Mouse (Mus musculus) myocyte (in vitro differentiated cells): ENCODE results near the gene Dgkz. TPM values are rescaled to one million over a fixed set of nuclear protein-coding genes. Genes with fewer than 3 reads are reported as not detected.

ENCODE experiments used
- H3K27me3 ChIP-seq: one replicate; pipeline ENCODE4 v1.6.1; 2011; ENCODE audit not compliant: control insufficient read depth, insufficient read depth, insufficient read length
- H3K36me3 ChIP-seq: one replicate; pipeline ENCODE4 v1.6.1; 2011; ENCODE audit not compliant: control insufficient read depth, insufficient read depth
- H3K4me2 ChIP-seq: one replicate; pipeline ENCODE4 v1.6.1; 2011; ENCODE audit warnings: low read depth, control low read depth
- H3K4me3 ChIP-seq: one replicate; pipeline ENCODE4 v1.5.1; 2011; ENCODE audit warnings: mild to moderate bottlenecking, control low read depth, moderate library complexity
- H3K79me2 ChIP-seq: one replicate; pipeline ENCODE4 v1.6.1; 2011; ENCODE audit not compliant: control insufficient read depth, insufficient read depth
- H3ac ChIP-seq: one replicate; pipeline ENCODE4 v1.6.1; 2011; ENCODE audit not compliant: control insufficient read depth, insufficient read length
- CEBPB ChIP-seq: IDR thresholded peaks from 2 replicates; pipeline ENCODE4 v1.6.1; 2011; ENCODE audit warnings: mild to moderate bottlenecking, moderate library complexity; ENCODE audit not compliant: poor library complexity, insufficient read depth, severe bottlenecking
- E2F4 ChIP-seq: IDR thresholded peaks from one replicate; pipeline ENCODE4 v1.6.1; 2011; ENCODE audit warnings: mild to moderate bottlenecking, control low read depth, moderate library complexity; ENCODE audit not compliant: insufficient read depth
- MAX ChIP-seq: IDR thresholded peaks from one replicate; pipeline ENCODE4 v1.6.1; 2011; ENCODE audit warnings: low read depth, mild to moderate bottlenecking, control low read depth
- MYOD1 ChIP-seq, 3 experiments: IDR thresholded peaks; one replicate each; pipeline ENCODE4 v1.6.1; 2011; ENCODE audit warnings: control low read depth in 2 of 3, low read depth in 2 of 3, mild to moderate bottlenecking in 2 of 3, moderate library complexity in 1 of 3; ENCODE audit not compliant: insufficient read length in 2 of 3, control insufficient read depth in 1 of 3
- MYOG ChIP-seq, 3 experiments: IDR thresholded peaks; one replicate each; pipeline ENCODE4 v1.6.1; 2011; ENCODE audit warnings: control low read depth in 2 of 3, low read depth in 2 of 3, mild to moderate bottlenecking in 2 of 3; ENCODE audit not compliant: insufficient read length in 2 of 3, control insufficient read depth in 1 of 3, insufficient read depth in 1 of 3
- POLR2A ChIP-seq: IDR thresholded peaks from one replicate; pipeline ENCODE4 v1.6.1; 2011; ENCODE audit warnings: low read depth, mild to moderate bottlenecking, control low read depth, moderate library complexity; ENCODE audit not compliant: insufficient read length
- POLR2AphosphoS2 ChIP-seq: IDR thresholded peaks from one replicate; pipeline ENCODE4 v1.6.1; 2011; ENCODE audit warnings: low read depth, control low read depth; ENCODE audit not compliant: insufficient read length
- REST ChIP-seq: IDR thresholded peaks from one replicate; pipeline ENCODE4 v1.6.1; 2011; ENCODE audit warnings: mild to moderate bottlenecking, control low read depth, moderate library complexity; ENCODE audit not compliant: insufficient read depth, insufficient read length
- SRF ChIP-seq: IDR thresholded peaks from one replicate; pipeline ENCODE4 v1.6.1; 2011; ENCODE audit warnings: low read depth; ENCODE audit not compliant: control insufficient read depth, insufficient read length
- TCF12 ChIP-seq: IDR thresholded peaks from one replicate; pipeline ENCODE4 v1.6.1; 2011; ENCODE audit warnings: mild to moderate bottlenecking, control low read depth; ENCODE audit not compliant: poor library complexity, insufficient read depth, severe bottlenecking
- TCF3 ChIP-seq: IDR thresholded peaks from one replicate; pipeline ENCODE4 v1.6.1; 2011; ENCODE audit warnings: low read depth, control low read depth; ENCODE audit not compliant: insufficient read length
- USF1 ChIP-seq: IDR thresholded peaks from one replicate; pipeline ENCODE4 v1.6.1; 2011; ENCODE audit warnings: low read depth, mild to moderate bottlenecking, control low read depth, moderate library complexity
- polyA plus RNA-seq: library from polyadenylated mRNA; unstranded; fragments of >200 nt; fragmentation: generic; extraction: Trizol; gene quantifications from one replicate; pipeline ENCODE4 v1.2.1, GENCODE M21; 2012; ENCODE audit warnings: missing spikeins

The Dgkz gene
- polyA plus RNA-seq, 1 experiment: 68.4 TPM

GRCm38 (mm10) chr2:91931328-91932159, 44.1 kb downstream of the Dgkz start:
- TF ChIP-seq POLR2AphosphoS2: peak; percentile 53
- no peak for TF ChIP-seq SRF
- H3K79me2 ChIP-seq: no peaks in the 10 kb centered on the region
- no peaks in the 10 kb centered on the region for H3K27me3 ChIP-seq
- H3K4me2 ChIP-seq: no peak overlapping the region
- no peaks in the 10 kb centered on the region for H3K36me3 ChIP-seq
- no peak overlapping the region for H3K4me3 ChIP-seq
- no peak overlapping the region for H3ac ChIP-seq

- no peaks in the 10 kb centered on the region for H3K27me3 ChIP-seq
- no peaks in the 10 kb centered on the region for H3K79me2 ChIP-seq
- H3K4me2 ChIP-seq: no peak overlapping the region
- no peak overlapping the region for H3K4me3 ChIP-seq
- TF ChIP-seq E2F4: no peak
- TF ChIP-seq SRF: no peak
- TF ChIP-seq MAX: no peak
- H3ac ChIP-seq: no peak overlapping the region
- no peaks in the 10 kb centered on the region for H3K36me3 ChIP-seq
Measured at GRCm38 (mm10) chr2:91930761-91931291, 44.8 kb downstream of the Dgkz start.

DNA sequence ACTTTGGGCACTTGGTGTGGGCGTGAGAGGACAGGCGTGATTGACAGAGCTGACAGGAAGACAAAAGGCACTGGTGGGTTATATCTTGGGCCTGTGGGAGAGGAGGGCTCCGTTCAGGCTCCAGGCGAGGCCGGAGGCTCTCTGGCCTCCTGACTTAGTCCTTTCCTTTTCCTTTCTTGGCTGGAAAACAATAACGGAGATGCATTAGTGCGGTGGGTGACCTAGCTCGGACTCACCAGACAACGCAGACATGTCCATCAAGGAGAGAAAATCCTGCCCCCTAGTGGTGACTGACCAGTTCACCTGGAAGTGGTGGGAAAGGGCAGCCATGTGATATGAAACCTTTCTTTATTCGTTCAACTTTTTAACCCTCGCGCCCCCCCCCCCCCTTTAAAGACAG, 45.7 kb downstream of the Dgkz start:
- no peak for TF ChIP-seq POLR2A
- no peak for TF ChIP-seq USF1
- TF ChIP-seq MYOG (IDR thresholded peaks at IDR 0.05; ENCODE audit: control insufficient read depth in 1 of 3, insufficient read depth in 1 of 3, insufficient read length in 2 of 3, low read depth in 2 of 3): no peak
- no peak for TF ChIP-seq E2F4
- TF ChIP-seq MYOD1 (IDR thresholded peaks at IDR 0.05; ENCODE audit: control insufficient read depth in 1 of 3, insufficient read length in 2 of 3, low read depth in 2 of 3): no peak
- TF ChIP-seq SRF: no peak
- no peak for TF ChIP-seq REST
- TF ChIP-seq MAX: no peak
- no peak for TF ChIP-seq CEBPB
- TF ChIP-seq TCF3: no peak
- TF ChIP-seq POLR2AphosphoS2: no peak
- TF ChIP-seq TCF12: no peak
- no peak overlapping the region for H3ac ChIP-seq
- H3K27me3 ChIP-seq: no peaks in the 10 kb centered on the region
- no peak overlapping the region for H3K4me3 ChIP-seq
- no peak overlapping the region for H3K4me2 ChIP-seq
- no peaks in the 10 kb centered on the region for H3K79me2 ChIP-seq
- H3K36me3 ChIP-seq: no peaks in the 10 kb centered on the region

GRCm38 (mm10) chr2:91929455-91929854, 46.2 kb downstream of the Dgkz start:
- TF ChIP-seq CEBPB: no peak
- TF ChIP-seq TCF12: no peak
- H3K4me3 ChIP-seq: no peak overlapping the region

DNA sequence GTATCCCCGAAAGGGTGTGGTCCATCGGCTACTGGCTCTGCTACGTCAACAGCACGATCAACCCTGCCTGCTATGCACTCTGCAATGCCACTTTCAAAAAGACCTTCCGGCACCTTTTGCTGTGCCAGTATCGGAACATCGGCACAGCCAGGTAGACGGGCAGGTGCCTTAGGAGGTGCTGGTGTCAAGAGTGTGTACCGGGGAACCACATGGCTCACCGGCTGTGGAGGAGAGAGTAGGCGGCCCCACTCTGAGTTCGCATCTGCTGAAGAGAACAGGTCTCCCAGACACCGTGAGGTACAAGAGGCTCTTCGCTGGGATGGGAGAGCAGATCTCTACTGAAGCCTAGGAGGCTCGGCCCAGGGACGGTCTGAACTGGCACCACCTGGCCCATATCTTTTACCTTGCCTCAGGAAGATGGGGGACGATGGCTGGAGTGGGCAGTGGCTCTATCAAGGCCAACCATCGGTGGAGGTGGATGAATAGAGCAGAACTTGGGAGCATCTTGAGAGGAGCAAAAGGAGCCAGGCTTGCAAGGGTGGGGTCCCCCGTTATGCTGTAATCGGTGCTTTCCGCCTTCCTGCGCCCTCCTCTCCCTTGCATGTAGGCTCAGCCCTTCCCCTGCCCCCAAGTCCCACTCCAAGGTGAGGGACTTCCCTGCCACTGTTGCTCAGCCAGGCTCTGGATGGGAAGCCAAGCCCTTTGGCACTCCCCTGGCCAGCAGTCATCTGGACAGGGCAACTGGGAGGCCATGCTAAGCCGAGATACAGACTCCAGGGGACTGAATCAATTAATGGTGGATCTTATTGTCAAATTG, 46.9 kb downstream of the Dgkz start:
- H3K36me3 ChIP-seq: no peaks in the 10 kb centered on the region
- H3K4me3 ChIP-seq: no peak overlapping the region
- no peak for TF ChIP-seq E2F4
- no peak for TF ChIP-seq SRF
- TF ChIP-seq USF1: no peak
- no peak for TF ChIP-seq TCF3
- no peak for TF ChIP-seq MAX
- no peak for TF ChIP-seq MYOD1 (IDR thresholded peaks at IDR 0.05; ENCODE audit: control insufficient read depth in 1 of 3, insufficient read length in 2 of 3, low read depth in 2 of 3)
- TF ChIP-seq TCF12: no peak
- TF ChIP-seq POLR2AphosphoS2: no peak
- no peak for TF ChIP-seq POLR2A
- TF ChIP-seq MYOG (IDR thresholded peaks at IDR 0.05; ENCODE audit: control insufficient read depth in 1 of 3, insufficient read depth in 1 of 3, insufficient read length in 2 of 3, low read depth in 2 of 3): no peak
- no peak for TF ChIP-seq CEBPB
- TF ChIP-seq REST: no peak
- H3K79me2 ChIP-seq: no peaks in the 10 kb centered on the region
- H3K27me3 ChIP-seq: no peaks in the 10 kb centered on the region
- no peak overlapping the region for H3ac ChIP-seq
- no peak overlapping the region for H3K4me2 ChIP-seq

More at GRCm38 (mm10) chr2:91929455-91929854, 46.2 kb downstream of the Dgkz start:
- no peak overlapping the region for H3K4me2 ChIP-seq
- no peaks in the 10 kb centered on the region for H3K79me2 ChIP-seq
- no peaks in the 10 kb centered on the region for H3K36me3 ChIP-seq
- H3K27me3 ChIP-seq: no peaks in the 10 kb centered on the region
- H3ac ChIP-seq: no peak overlapping the region
